Mouse (Mus musculus) layer of hippocampus, adult 8-10 months (tissue): ENCODE measurements around the gene Nudt3. TPM values are rescaled to one million over a fixed set of nuclear protein-coding genes. Genes with fewer than 3 reads are reported as not detected.
"Not testable (repeated sequence)": the region's sequence is repeated elsewhere in the genome, so short reads cannot be mapped to it uniquely, and the experiment has no call there.

ENCODE experiments used
- DNase-seq, 2 experiments: peaks; one replicate each; pipeline ENCODE4 v3.0.0; 2022; ENCODE audit warnings: low spot score in 2 of 2
- total RNA-seq, 4 experiments: library from RNA; stranded (reverse); gene quantifications; 2 replicates each; pipeline ENCODE4 v1.2.4; 2022

Nudt3 gene
- total RNA-seq: 100 to 1,000 TPM; 470 to 533 (median 501) TPM

GRCm38 (mm10) chr17:27623360-27624326 is at the start of gene Nudt3:
Gene Nudt3, minus strand, starts transcription at chr17:27623495.
- DNase-seq: peak; percentile 62 to 85

GRCm38 (mm10) chr17:27671720-27672119 is 48.4 kb upstream of the Nudt3 start:
- no peak for DNase-seq

GRCm38 (mm10) chr17:27658767-27659166 is 35.5 kb upstream of the Nudt3 start:
- DNase-seq: no peak

- no peak for DNase-seq
These were observed 33.8 kb upstream of the Nudt3 start for GRCm38 (mm10) chr17:27657123-27657522.

- DNase-seq: no peak
These were observed 33.1 kb upstream of the Nudt3 start for GRCm38 (mm10) chr17:27656414-27656813.

GRCm38 (mm10) chr17:27656011-27656399 is 32.7 kb upstream of the Nudt3 start:
- peak; percentile 75 to 84 for DNase-seq

- peak; percentile 53 to 69 for DNase-seq
These were observed 32.1 kb upstream of the Nudt3 start, which contains the start of gene Pacsin1 for GRCm38 (mm10) chr17:27655089-27656010. Gene Pacsin1, plus strand, starts transcription at chr17:27655509.

- DNase-seq: no peak
These were observed 30.1 kb upstream of the Nudt3 start for GRCm38 (mm10) chr17:27653253-27653959.

GRCm38 (mm10) chr17:27652046-27652790 is 28.9 kb upstream of the Nudt3 start:
- DNase-seq: no peak

GRCm38 (mm10) chr17:27650586-27650985 is 27.3 kb upstream of the Nudt3 start:
- DNase-seq: no peak

- DNase-seq: peak in 1 of 2 experiments; percentile 62
These were observed 26.9 kb upstream of the Nudt3 start for GRCm38 (mm10) chr17:27650160-27650559.

- no peak for DNase-seq
These were observed 22.5 kb upstream of the Nudt3 start for GRCm38 (mm10) chr17:27645807-27646206.

GRCm38 (mm10) chr17:27644572-27644971 is 21.3 kb upstream of the Nudt3 start:
- no peak for DNase-seq

- no peak for DNase-seq
These were observed 20.5 kb upstream of the Nudt3 start for GRCm38 (mm10) chr17:27643756-27644155.

GRCm38 (mm10) chr17:27643101-27643500 is 19.8 kb upstream of the Nudt3 start:
- DNase-seq: no peak

GRCm38 (mm10) chr17:27642491-27643062 is 19.3 kb upstream of the Nudt3 start:
- DNase-seq: peak; percentile 82 to 83

GRCm38 (mm10) chr17:27639851-27640250 is 16.6 kb upstream of the Nudt3 start:
- not testable (repeated sequence) for DNase-seq

GRCm38 (mm10) chr17:27638921-27639332 is 15.6 kb upstream of the Nudt3 start:
- DNase-seq: peak; percentile 79

GRCm38 (mm10) chr17:27637333-27637732 is 14.0 kb upstream of the Nudt3 start:
- no peak for DNase-seq
